Mouse (Mus musculus) intestine, embryonic 16.5 days (tissue): ENCODE measurements around the gene Hepacam. TPM values are rescaled to one million over a fixed set of nuclear protein-coding genes. Genes with fewer than 3 reads are reported as not detected.

Experiments used
- ATAC-seq: fragments of 200-750 bp; cut with Nextera tagmentation; 2 replicates; pipeline ENCODE4 v1.8.0; 2017; ENCODE audit warnings: moderate TSS enrichment, moderate library complexity
- H3K27ac ChIP-seq: fragments of 300-500 bp; sonication (generic); 2 replicates; pipeline ENCODE4 v1.5.1; 2014; ENCODE audit warnings: mild to moderate bottlenecking, low read length
- H3K27me3 ChIP-seq: fragments of 300-500 bp; sonication (generic); replicated peaks from 2 replicates; pipeline ENCODE4 v1.6.1; 2014; ENCODE audit warnings: low read length, control low read depth, mixed read lengths; ENCODE audit not compliant: control insufficient read depth, insufficient read depth
- H3K36me3 ChIP-seq: fragments of 300-500 bp; sonication (generic); 2 replicates; pipeline ENCODE4 v1.6.1; 2014; ENCODE audit warnings: low read length, control low read depth; ENCODE audit not compliant: control insufficient read depth, insufficient read depth
- H3K4me1 ChIP-seq: fragments of 300-500 bp; sonication (generic); 2 replicates; pipeline ENCODE4 v1.6.1; 2014; ENCODE audit warnings: low read length, control low read depth, mixed read lengths; ENCODE audit not compliant: control insufficient read depth, insufficient read depth
- H3K4me2 ChIP-seq: fragments of 300-500 bp; sonication (generic); 2 replicates; pipeline ENCODE4 v1.6.1; 2014; ENCODE audit warnings: low read depth, low read length, control low read depth
- H3K4me3 ChIP-seq: fragments of 300-500 bp; sonication (generic); 2 replicates; pipeline ENCODE4 v1.5.1; 2014; ENCODE audit warnings: mild to moderate bottlenecking, low read length
- H3K9ac ChIP-seq: fragments of 300-500 bp; sonication (generic); 2 replicates; pipeline ENCODE4 v1.6.1; 2014; ENCODE audit warnings: low read depth, low read length
- H3K9me3 ChIP-seq: fragments of 300-500 bp; sonication (generic); 2 replicates; pipeline ENCODE4 v1.6.1; 2016; ENCODE audit warnings: low read length, control low read depth; ENCODE audit not compliant: control insufficient read depth
- WGBS: fragments of 180-500 bp; shearing (Covaris S2); extraction: QIAGEN DNeasy Blood & Tissue Kit; methylation state at CpG from one replicate; pipeline ENCODE4 v1.1.7; 2014; 5-methylcytosine and 5-hydroxymethylcytosine counted together
- polyA plus RNA-seq: library from polyadenylated mRNA; unstranded; fragments of >200 nt; fragmentation: Nextera tagmentation; extraction: Ambion mirVana; gene quantifications from 2 replicates; pipeline ENCODE4 v1.2.1, GENCODE M21; 2015

The Hepacam gene
- polyA plus RNA-seq, 1 experiment from 2014 or later: 0.05 TPM

GRCm38 (mm10) chr9:37402501-37402900, 35.4 kb downstream of the Hepacam start:
- 89% methylated on average over 7 of the region's 7 CpGs for WGBS

GRCm38 (mm10) chr9:37403011-37403410, 35.9 kb downstream of the Hepacam start:
- Histone ChIP-seq H3K4me1 (no peaks in the 10 kb centered on the region), H3K9me3 (no peaks in the 10 kb centered on the region), H3K27ac (no peak overlapping the region), H3K36me3 (no peaks in the 10 kb centered on the region), H3K27me3 (0 out of 2 replicates have a peak, but pooled peaks cover 3% of the 10 kb centered on the region), H3K4me2 (0 out of 2 replicates have a peak overlapping the region, but pooled peaks have one; percentile 14), H3K4me3 (peak overlapping the region; percentile 25), H3K9ac (no peak overlapping the region)
- WGBS: 80% methylated on average over 7 of the region's 7 CpGs
- no peak for ATAC-seq

More at GRCm38 (mm10) chr9:37402501-37402900, 35.4 kb downstream of the Hepacam start:
- Histone ChIP-seq H3K36me3 (no peaks in the 10 kb centered on the region), H3K27me3 (0 out of 2 replicates have a peak, but pooled peaks cover 3% of the 10 kb centered on the region), H3K27ac (no peak overlapping the region), H3K4me2 (no peak overlapping the region), H3K4me3 (peak overlapping the region; percentile 25), H3K9ac (no peak overlapping the region), H3K4me1 (no peaks in the 10 kb centered on the region), H3K9me3 (no peaks in the 10 kb centered on the region)
- no peak for ATAC-seq

- Histone ChIP-seq H3K9me3 (no peaks in the 10 kb centered on the region), H3K36me3 (no peaks in the 10 kb centered on the region), H3K4me3 (no peak overlapping the region), H3K27me3 (0 out of 2 replicates have a peak, but pooled peaks cover 3% of the 10 kb centered on the region), H3K4me2 (no peak overlapping the region), H3K9ac (no peak overlapping the region), H3K27ac (no peak overlapping the region), H3K4me1 (no peaks in the 10 kb centered on the region)
- ATAC-seq: no peak
- WGBS: 0% methylated on average over 1 of the region's 1 CpGs
These were observed 39.2 kb downstream of the Hepacam start for GRCm38 (mm10) chr9:37406372-37406771.

DNA sequence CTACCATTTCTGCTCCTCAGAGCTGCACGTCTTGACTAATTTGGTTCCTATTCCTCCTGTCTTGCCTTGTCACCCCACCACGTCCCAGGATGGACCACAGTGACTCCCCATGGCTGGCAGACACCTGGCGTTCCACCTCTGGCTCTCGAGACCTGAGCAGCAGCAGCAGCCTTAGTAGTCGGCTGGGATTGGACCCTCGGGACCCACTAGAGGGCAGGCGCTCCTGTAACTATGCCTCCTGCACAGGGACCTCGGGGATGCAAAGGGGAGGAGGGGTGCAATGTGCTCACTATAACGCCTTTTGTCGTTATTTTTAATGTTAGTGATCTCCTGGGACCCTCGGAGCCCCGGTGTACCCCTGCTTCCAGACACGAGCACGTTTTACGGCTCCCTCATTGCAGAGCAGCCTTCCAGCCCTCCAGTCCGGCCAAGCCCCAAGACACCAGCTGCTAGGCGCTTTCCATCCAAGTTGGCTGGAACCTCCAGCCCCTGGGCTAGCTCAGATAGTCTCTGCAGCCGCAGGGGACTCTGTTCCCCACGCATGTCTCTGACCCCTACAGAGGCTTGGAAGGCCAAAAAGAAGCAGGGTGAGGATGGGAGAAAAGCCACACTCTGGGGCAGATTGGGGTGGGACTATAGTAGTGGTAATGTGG, 40.8 kb downstream of the Hepacam start:
- Histone ChIP-seq H3K9me3 (no peaks in the 10 kb centered on the region), H3K9ac (no peak overlapping the region), H3K27me3 (0 out of 2 replicates have a peak, but pooled peaks cover 3% of the 10 kb centered on the region), H3K4me3 (no peak overlapping the region), H3K4me2 (no peak overlapping the region), H3K4me1 (no peaks in the 10 kb centered on the region), H3K36me3 (no peaks in the 10 kb centered on the region), H3K27ac (no peak overlapping the region)
- WGBS: 18% methylated on average over 19 of the region's 19 CpGs
- ATAC-seq: no peak

DNA sequence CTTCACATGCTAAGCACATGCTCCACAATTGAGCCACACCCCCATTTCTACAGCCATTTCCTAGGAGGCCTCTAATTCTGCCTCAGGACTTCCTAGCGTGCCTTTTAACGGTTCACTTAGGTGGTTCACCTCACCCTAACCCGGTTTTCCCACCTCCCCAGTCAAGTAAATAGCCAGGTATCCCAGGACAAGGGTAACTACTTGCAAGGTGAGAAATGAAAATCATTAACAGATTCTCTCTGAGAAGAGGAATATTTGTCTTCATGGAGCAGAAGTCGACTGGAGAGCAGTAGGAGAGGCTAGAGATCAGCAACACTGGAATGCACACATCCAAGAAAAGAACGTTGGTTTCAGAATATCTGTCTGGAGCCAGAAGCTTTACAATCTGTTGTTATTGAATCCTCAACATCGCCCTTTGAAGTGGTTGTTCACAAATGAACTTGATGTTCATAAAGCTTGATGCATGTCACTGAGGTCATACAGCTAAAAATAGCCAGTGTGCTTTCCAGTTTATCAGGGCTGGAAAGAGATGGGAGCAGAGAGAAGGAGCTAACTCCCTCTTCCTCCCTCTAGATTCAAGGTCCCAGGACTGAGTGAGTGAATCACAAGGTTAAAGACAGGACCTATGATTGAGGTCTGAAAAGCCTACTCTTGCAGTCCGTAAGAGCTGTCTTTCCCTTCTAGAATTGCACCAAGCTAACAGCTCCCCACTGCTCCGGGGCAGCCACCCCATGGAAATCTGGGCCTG, 42.7 kb downstream of the Hepacam start:
- no peak overlapping the region for H3K9ac ChIP-seq
- H3K36me3 ChIP-seq: no peaks in the 10 kb centered on the region
- no peak overlapping the region for H3K4me2 ChIP-seq
- H3K27me3 ChIP-seq: 0 out of 2 replicates have a peak, but pooled peaks cover 3% of the 10 kb centered on the region
- no peaks in the 10 kb centered on the region for H3K9me3 ChIP-seq
- H3K4me3 ChIP-seq: no peak overlapping the region
- no peaks in the 10 kb centered on the region for H3K4me1 ChIP-seq
- 69% methylated on average over 8 of the region's 8 CpGs for WGBS
- ATAC-seq: no peak
- no peak overlapping the region for H3K27ac ChIP-seq

DNA sequence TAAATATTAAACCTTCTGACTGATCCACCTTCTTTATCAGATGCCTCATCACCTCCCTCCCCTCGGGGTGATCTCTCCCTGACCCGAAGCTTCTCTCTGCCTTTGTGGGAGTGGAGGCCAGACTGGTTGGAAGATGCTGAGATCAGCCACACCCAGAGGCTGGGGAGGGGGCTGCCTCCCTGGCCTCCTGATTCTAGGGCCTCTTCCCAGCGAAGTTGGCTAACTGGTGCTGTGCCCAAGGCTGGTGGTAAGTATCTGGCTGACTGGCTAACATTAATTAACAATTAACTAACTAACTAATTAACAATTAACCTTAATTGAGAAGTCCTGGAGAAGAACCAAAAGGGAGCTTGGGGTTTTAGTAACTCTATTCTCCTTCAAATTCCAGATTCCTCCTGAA, 45.8 kb downstream of the Hepacam start:
- ATAC-seq: no peak
- no peaks in the 10 kb centered on the region for H3K27me3 ChIP-seq
- no peaks in the 10 kb centered on the region for H3K9me3 ChIP-seq
- H3K4me3 ChIP-seq: no peak overlapping the region
- WGBS: 45% methylated on average over 3 of the region's 3 CpGs
- no peak overlapping the region for H3K27ac ChIP-seq
- no peak overlapping the region for H3K9ac ChIP-seq
- H3K4me1 ChIP-seq: no peaks in the 10 kb centered on the region
- H3K4me2 ChIP-seq: no peak overlapping the region
- no peaks in the 10 kb centered on the region for H3K36me3 ChIP-seq

DNA sequence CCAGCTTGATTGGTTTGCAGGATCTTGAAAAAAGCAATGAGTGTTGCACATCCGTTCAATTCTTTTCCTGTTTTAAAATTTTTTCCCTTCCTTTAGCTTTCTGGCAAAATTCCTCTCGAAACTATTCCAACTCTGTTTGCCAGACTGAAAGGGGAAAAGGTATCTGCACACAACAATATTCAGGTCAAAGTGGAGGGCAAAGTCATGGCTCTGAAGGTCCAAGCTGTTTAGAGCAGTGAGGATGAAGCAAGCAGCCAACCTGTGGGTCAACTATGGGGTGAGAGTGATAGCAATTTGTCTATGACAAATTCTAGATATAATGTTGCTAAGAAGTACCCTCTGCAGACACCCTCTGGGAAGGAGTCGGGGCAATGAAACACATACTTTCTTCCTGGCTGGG, 47.5 kb downstream of the Hepacam start:
- Histone ChIP-seq H3K4me3 (no peak overlapping the region), H3K27ac (no peak overlapping the region), H3K9me3 (no peaks in the 10 kb centered on the region), H3K36me3 (no peaks in the 10 kb centered on the region), H3K4me2 (no peak overlapping the region), H3K9ac (no peak overlapping the region), H3K27me3 (no peaks in the 10 kb centered on the region), H3K4me1 (no peaks in the 10 kb centered on the region)
- 78% methylated on average over 3 of the region's 3 CpGs for WGBS
- ATAC-seq: no peak

- Histone ChIP-seq H3K36me3 (no peaks in the 10 kb centered on the region), H3K9me3 (no peaks in the 10 kb centered on the region), H3K4me3 (no peak overlapping the region), H3K4me1 (no peaks in the 10 kb centered on the region), H3K4me2 (no peak overlapping the region), H3K27ac (no peak overlapping the region), H3K9ac (no peak overlapping the region), H3K27me3 (no peaks in the 10 kb centered on the region)
- ATAC-seq: no peak
- WGBS: 72% methylated on average over 4 of the region's 4 CpGs
These were observed 51.6 kb downstream of the Hepacam start for GRCm38 (mm10) chr9:37418791-37419190.

- Histone ChIP-seq H3K27ac (no peak overlapping the region), H3K4me3 (peak overlapping the region; percentile 29), H3K9ac (peak overlapping the region; percentile 61; the same call in 1 of the 2 replicates), H3K4me1 (no peaks in the 10 kb centered on the region), H3K36me3 (no peaks in the 10 kb centered on the region), H3K27me3 (no peaks in the 10 kb centered on the region), H3K4me2 (peak overlapping the region; percentile 60), H3K9me3 (no peaks in the 10 kb centered on the region)
- peak; percentile 98 for ATAC-seq
- under 1% methylated on average over 27 of the region's 27 CpGs for WGBS
These were observed 53.5 kb downstream of the Hepacam start for GRCm38 (mm10) chr9:37420676-37421075.
